Mouse (Mus musculus) bone marrow macrophage, adult 2 months (primary cell): ENCODE measurements around the gene Fmnl3.

Experiments used
- CTCF ChIP-seq: IDR thresholded peaks from 2 replicates; pipeline ENCODE4 v1.5.1; 2012; ENCODE audit warnings: low read depth, mild to moderate bottlenecking, low read length, moderate library complexity
- POLR2A ChIP-seq: IDR thresholded peaks from 2 replicates; pipeline ENCODE4 v1.6.1; 2012; ENCODE audit warnings: mild to moderate bottlenecking, low read depth, low read length, borderline replicate concordance

DNA sequence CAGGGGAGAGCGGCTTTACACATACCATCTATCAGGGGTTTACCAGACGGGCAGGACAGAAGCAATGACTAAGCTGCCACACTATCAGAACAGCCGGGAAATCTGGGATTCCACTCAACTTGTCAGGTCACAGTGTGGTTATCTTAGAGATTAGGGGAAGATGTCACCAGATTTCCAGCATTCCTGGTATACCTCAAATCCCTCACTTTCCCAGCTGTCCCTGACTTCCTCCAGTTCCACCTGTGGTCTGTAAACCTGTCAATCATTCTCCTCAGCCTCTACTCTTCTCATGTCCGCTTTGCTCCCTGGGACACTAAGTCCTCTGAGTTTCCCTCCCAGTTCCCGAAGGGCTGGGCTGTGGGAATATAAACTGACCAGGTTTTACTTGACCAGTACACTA lies 18.0 kb downstream of the Fmnl3 start:
- TF ChIP-seq POLR2A (no peak), CTCF (no peak)
